Mouse (Mus musculus) T-helper 2 cell (primary cell): ENCODE measurements around the gene Pno1.

Source experiments
- in situ Hi-C: fragments of 300-600 bp; cut with MboI, MseI; formaldehyde crosslinking; loops from one replicate; pipeline ENCODE4 v1.15.1; 2025; ENCODE audit warnings: high pct_unique_total_duplicates

The Pno1 gene

GRCm38 (mm10) chr11:17180753-17181152 is 30.6 kb downstream of the Pno1 start:
- in situ Hi-C loops = no loop called here

- in situ Hi-C loops = no loop called here
Observed at GRCm38 (mm10) chr11:17176638-17177037, 34.7 kb downstream of the Pno1 start.

DNA sequence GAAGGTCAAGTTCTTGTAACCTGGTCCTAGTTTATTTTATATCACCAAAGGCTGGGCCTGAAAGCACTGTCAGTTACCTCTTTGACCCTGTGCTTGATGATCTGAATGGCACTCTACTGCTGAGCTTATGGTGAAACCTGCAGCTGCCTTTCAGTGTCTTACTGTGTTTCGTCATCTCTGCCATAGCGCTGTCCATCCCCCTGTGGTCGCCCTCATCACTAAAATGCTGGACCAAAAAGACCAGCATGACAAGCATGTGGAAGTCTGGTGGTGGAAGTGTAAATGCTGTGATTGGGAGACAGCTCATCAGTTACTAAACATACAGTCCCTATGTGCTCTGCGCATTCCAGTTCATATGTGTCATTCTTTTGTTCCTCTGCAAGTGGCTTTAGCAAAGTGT is 39.1 kb downstream of the Pno1 start:
- in situ Hi-C loops = loop anchor here (25.0 kb wide), 2 partner anchors 210 to 660 kb away; partner anchors contain the start of genes Fbxo48 and Sec61g

DNA sequence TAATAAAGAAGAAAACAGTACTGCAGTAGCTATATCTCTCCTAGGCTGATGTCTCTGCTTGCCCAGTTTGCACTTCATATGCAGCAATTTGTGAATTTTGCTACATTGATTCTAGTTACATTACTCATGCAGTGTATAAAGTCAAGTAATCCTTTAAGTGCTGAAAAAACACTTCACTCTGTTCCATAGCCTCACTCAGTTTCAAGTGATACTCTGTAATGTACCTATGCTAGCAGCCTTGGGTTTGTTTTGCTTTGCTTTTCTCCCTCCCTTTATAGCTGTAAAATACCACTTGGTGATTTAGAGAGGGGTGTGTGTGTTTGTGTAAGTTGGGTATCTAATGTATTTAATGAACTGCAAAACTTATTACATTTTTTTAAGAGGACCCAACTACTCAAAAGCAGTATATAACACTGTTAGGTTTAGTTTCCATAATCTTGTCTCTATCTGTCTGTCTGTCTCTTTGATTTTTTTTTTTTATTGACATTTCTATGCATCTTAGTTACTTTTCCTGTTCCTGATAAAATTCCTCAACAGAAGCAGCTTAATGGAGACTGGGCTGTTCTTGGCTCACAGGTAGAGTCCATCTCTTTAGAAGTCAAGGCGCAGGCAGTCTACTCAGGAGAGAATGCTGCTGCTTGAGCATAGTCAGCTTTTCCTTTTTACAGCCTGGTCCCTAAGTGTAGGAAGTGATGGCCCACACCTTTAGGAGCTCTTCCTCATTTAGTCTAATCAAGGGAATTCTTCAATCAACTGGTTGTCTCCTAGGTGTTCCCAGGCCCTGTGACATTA is 40.2 kb downstream of the Pno1 start:
- in situ Hi-C loops = loop anchor here (25.0 kb wide), 2 partner anchors 209 to 659 kb away; partner anchors contain the start of genes Fbxo48 and Sec61g

DNA sequence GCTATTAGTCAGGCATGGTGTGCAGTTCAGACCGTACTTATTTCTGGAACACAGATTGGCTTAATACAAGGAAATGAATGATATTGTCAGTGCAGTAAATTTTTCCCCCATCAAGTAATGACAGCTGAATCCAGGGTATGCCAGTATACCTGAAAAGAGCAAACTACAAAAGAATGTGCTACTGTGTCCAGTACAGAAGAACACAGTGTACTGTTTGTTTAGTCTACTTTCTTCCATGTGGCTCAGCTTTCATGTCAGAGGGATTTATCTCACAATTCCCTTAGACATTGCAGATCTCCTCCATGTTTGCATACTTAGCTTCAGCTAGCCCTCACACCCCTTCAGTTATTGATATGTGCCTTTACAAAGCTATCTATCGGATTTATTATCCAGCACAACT is 42.1 kb downstream of the Pno1 start:
- in situ Hi-C loops = loop anchor here (25.0 kb wide), 2 partner anchors 207 to 657 kb away; partner anchors contain the start of genes Fbxo48 and Sec61g

GRCm38 (mm10) chr11:17166627-17167026 is 44.7 kb downstream of the Pno1 start:
- in situ Hi-C loops = loop anchor here (25.0 kb wide), 2 partner anchors 204 to 654 kb away; partner anchors contain the start of genes Fbxo48 and Sec61g

GRCm38 (mm10) chr11:17163956-17164355 is 47.4 kb downstream of the Pno1 start:
- in situ Hi-C loops = loop anchor here (5.0 to 25.0 kb wide), 3 partner anchors 43 to 652 kb away; partner anchors contain the start of genes Fbxo48 and Sec61g

- in situ Hi-C loops = loop anchor here (5.0 to 25.0 kb wide), 3 partner anchors 47 to 648 kb away; partner anchors contain the start of genes Fbxo48 and Sec61g
Observed at GRCm38 (mm10) chr11:17160242-17160641, 51.1 kb downstream of the Pno1 start.

- in situ Hi-C loops = loop anchor here (5.0 to 25.0 kb wide), 3 partner anchors 48 to 647 kb away; partner anchors contain the start of genes Fbxo48 and Sec61g
Observed at GRCm38 (mm10) chr11:17159738-17160241, 51.6 kb downstream of the Pno1 start.

DNA sequence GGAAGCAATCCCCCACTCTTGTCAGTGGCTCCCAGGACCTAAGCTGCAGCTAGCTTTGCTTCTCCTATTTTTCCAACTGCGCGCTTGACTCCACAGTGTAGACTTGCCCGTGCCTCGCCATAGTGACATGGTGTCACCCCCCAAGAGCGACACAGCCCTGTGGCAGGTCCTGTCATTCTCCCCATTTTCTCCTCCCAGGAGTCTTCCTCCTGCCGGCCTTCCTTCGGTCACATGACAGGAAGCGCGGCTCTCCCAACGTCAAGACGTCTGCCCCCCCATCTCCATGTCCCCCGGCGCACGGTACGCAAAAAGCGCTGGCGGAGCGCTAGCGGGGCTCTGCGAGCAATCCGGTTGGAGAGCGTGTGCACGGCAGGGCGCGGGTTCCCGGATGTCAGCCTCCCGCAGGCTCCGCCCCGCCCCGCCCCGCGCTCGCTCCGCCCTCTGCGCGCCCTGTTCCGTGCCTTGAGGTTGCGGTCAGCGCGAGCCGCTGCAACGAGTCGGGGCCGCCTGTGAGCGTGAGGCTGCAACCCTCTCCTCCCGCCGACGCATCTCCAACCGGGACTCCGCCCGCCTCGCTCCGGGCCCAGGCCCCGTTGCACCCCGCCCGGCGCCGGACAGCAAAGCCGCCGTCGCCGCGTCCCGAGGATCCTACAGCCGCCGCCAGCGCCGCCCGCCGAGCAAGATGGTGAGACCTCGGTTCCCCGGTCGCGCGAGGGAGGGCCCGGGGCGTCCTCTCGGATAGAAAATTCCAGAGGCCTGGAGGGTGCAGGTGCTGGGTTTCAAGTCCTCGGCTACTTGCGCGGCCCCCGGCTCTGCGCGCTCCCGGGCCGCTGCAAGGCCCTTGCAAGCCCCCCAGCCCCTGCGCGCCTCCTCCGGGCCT is 52.3 kb downstream of the Pno1 start, which contains the start of gene Ppp3r1:
Gene Ppp3r1 (plus strand): TSS at position 406 of the 880 bp plus-strand sequence.
- in situ Hi-C loops = loop anchor here (25.0 kb wide), 2 partner anchors 197 to 647 kb away; partner anchors contain the start of genes Fbxo48 and Sec61g
